Mouse (Mus musculus) heart, embryonic 13.5 days (tissue): ENCODE measurements around the gene Rap1b. TPM values are rescaled to one million over a fixed set of nuclear protein-coding genes. Genes with fewer than 3 reads are reported as not detected.

Experiments used
- ATAC-seq: fragments of 200-750 bp; cut with Nextera tagmentation; 2 replicates; pipeline ENCODE4 v1.8.0; 2017; ENCODE audit warnings: moderate TSS enrichment; ENCODE audit not compliant: insufficient number of reproducible peaks, low FRiP score, low TSS enrichment; ENCODE audit errors: extremely low read depth
- H3K27ac ChIP-seq: fragments of 300-500 bp; sonication (generic); replicated peaks from 2 replicates; pipeline ENCODE4 v1.5.1; 2015; ENCODE audit warnings: moderate library complexity, mild to moderate bottlenecking, inconsistent platforms
- H3K27me3 ChIP-seq: fragments of 300-500 bp; sonication (generic); replicated peaks from 2 replicates; pipeline ENCODE4 v1.6.1; 2015; ENCODE audit warnings: mild to moderate bottlenecking, inconsistent platforms
- H3K36me3 ChIP-seq: fragments of 300-500 bp; sonication (generic); 2 replicates; pipeline ENCODE4 v1.6.1; 2015; ENCODE audit warnings: mild to moderate bottlenecking, inconsistent platforms
- H3K4me1 ChIP-seq: fragments of 300-500 bp; sonication (generic); 2 replicates; pipeline ENCODE4 v1.6.1; 2015; ENCODE audit warnings: inconsistent platforms
- H3K4me2 ChIP-seq: fragments of 300-500 bp; sonication (generic); 2 replicates; pipeline ENCODE4 v1.6.1; 2015; ENCODE audit warnings: inconsistent platforms, mild to moderate bottlenecking, moderate library complexity
- H3K4me3 ChIP-seq: fragments of 300-500 bp; sonication (generic); 2 replicates; pipeline ENCODE4 v1.5.1; 2015; ENCODE audit warnings: moderate library complexity, mild to moderate bottlenecking, inconsistent platforms
- H3K9ac ChIP-seq: fragments of 300-500 bp; sonication (generic); 2 replicates; pipeline ENCODE4 v1.6.1; 2015; ENCODE audit warnings: inconsistent platforms, mild to moderate bottlenecking, moderate library complexity
- H3K9me3 ChIP-seq: fragments of 300-500 bp; sonication (generic); 2 replicates; pipeline ENCODE4 v1.6.1; 2016; ENCODE audit warnings: inconsistent platforms
- WGBS: fragments of 180-500 bp; shearing (Covaris S2); methylation state at CpG from one replicate; pipeline ENCODE4 v1.1.7; 2015; ENCODE audit warnings: mixed read lengths; 5-methylcytosine and 5-hydroxymethylcytosine counted together
- polyA plus RNA-seq: library from polyadenylated mRNA; unstranded; fragments of >200 nt; fragmentation: Nextera tagmentation; extraction: Ambion mirVana; gene quantifications from 2 replicates; pipeline ENCODE4 v1.2.1, GENCODE M21; 2015

Rap1b gene
- polyA plus RNA-seq, 1 experiment from 2014 or later, result 119 TPM

DNA sequence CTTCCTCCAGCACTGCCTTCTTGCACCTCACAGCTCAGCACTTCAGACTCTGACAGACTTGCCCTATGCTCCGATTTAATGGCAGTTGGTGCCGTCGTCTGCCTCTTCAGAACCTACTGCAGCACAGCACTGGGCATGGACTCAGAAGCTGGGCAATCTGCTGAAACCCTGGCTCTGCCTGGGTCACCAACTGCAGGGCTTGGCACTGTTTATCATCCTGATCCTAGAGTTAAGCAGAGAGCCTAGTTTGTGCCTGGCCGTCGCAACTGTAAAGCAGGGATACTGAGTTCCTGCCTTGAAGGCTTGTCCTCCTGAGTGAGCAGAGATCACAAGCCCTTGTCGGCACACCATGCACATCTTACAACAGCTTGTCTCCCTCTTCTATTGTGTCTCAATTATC, 29.1 kb downstream of the Rap1b start:
- Histone ChIP-seq H3K36me3 (peaks cover 94% of the 10 kb centered on the region), H3K9me3 (no peaks in the 10 kb centered on the region), H3K27ac (no peak overlapping the region), H3K4me3 (no peak overlapping the region), H3K27me3 (no peaks in the 10 kb centered on the region), H3K9ac (no peak overlapping the region), H3K4me1 (no peaks in the 10 kb centered on the region), H3K4me2 (no peak overlapping the region)
- no peak for ATAC-seq
- WGBS, result 77% methylated on average over 6 of the region's 6 CpGs

DNA sequence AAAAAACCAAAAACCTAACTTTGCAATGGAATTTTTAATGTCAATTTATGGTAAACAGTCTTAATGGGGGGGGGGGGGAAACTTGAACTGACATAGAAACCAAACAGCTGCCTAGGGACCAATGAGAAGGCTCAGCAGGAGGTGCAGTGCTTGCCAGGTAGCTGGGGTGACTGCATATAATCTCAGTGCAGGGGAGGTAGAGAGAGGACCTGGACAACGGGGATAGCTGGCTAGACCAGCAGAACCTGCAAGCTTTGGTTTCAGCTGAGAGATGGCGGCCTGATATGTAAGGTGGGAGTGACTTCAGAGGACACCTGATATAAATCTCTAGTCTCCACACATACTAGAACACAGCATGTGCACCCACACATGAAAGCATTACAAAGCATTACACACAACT, 33.3 kb downstream of the Rap1b start:
- H3K9ac ChIP-seq, result no peak overlapping the region
- H3K27ac ChIP-seq, result no peak overlapping the region
- no peak overlapping the region for H3K4me3 ChIP-seq
- H3K36me3 ChIP-seq, result peaks cover 66% of the 10 kb centered on the region
- H3K27me3 ChIP-seq, result no peaks in the 10 kb centered on the region
- ATAC-seq, result no peak
- H3K4me1 ChIP-seq, result no peaks in the 10 kb centered on the region
- no peaks in the 10 kb centered on the region for H3K9me3 ChIP-seq
- H3K4me2 ChIP-seq, result no peak overlapping the region
- 91% methylated on average over 2 of the region's 2 CpGs for WGBS

DNA sequence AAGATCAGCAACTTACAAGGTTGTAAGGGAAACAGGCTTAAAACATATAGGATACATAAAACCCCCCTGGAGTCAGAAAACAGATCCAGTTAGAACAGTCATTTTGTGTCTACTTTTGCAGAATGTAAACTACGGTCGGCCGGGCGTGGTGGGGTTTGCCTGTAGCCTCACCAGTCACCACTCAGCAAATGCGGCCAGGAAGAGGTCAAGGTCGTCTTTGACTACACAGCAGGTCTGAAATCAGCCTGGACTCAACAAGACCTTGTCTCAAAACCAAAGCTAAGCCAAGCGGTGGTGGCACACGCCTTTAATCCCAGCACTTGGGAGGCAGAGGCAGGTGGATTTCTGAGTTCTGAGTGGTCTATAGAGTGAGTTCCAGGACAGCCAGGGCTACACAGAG, 34.3 kb downstream of the Rap1b start:
- Histone ChIP-seq H3K27ac (no peak overlapping the region), H3K4me3 (no peak overlapping the region), H3K4me1 (no peaks in the 10 kb centered on the region), H3K27me3 (no peaks in the 10 kb centered on the region), H3K9ac (no peak overlapping the region), H3K36me3 (peaks cover 57% of the 10 kb centered on the region), H3K4me2 (no peak overlapping the region), H3K9me3 (no peaks in the 10 kb centered on the region)
- 91% methylated on average over 8 of the region's 8 CpGs for WGBS
- no peak for ATAC-seq

DNA sequence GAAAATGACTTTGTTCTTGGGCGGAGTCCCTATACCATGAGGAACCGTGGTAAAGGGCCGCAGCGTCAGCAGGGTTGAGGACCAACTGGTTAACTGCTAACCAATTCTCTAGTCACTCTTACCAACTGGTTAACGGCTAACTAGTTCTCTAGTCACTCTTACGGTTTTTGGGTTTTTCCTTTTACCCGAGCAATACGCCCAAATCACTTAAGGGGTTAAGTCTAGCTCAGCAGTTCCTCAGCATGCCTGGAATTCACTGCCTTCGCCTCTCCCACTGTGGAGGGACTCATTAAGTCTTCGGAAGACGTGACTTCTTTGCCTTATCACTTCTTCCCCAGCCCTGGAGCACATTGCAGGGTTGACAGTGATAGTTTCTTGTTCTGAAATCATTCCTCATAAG, 35.3 kb downstream of the Rap1b start:
- H3K4me1 ChIP-seq, result peaks cover 5% of the 10 kb centered on the region
- no peaks in the 10 kb centered on the region for H3K9me3 ChIP-seq
- no peak for ATAC-seq
- no peaks in the 10 kb centered on the region for H3K27me3 ChIP-seq
- peaks cover 46% of the 10 kb centered on the region for H3K36me3 ChIP-seq
- H3K27ac ChIP-seq, result no peak overlapping the region
- H3K9ac ChIP-seq, result no peak overlapping the region
- H3K4me2 ChIP-seq, result no peak overlapping the region
- no peak overlapping the region for H3K4me3 ChIP-seq
- 70% methylated on average over 11 of the region's 11 CpGs for WGBS

DNA sequence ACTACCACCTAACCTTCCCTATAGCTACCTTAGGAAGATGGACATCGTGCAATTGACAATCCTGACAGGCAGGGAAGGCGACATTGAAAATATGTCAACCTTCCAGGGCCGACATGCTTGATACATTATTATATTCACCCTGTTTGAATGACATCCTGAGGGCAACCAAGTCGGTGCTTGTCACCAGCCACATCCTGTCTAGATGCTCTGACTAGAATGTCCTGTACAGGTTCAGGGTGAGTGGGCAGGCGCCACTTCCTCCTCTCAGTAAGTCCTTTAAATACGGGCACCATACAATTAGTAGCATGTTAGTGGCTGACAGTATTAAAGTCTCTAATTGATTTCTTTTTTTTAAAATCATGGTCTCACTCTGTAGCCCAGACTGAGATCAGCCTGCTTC, 37.8 kb downstream of the Rap1b start:
- 83% methylated on average over 6 of the region's 6 CpGs for WGBS
- no peak for ATAC-seq
- Histone ChIP-seq H3K27ac (no peak overlapping the region), H3K4me2 (no peak overlapping the region), H3K4me3 (no peak overlapping the region), H3K4me1 (peaks cover 5% of the 10 kb centered on the region), H3K9ac (no peak overlapping the region), H3K9me3 (no peaks in the 10 kb centered on the region), H3K27me3 (no peaks in the 10 kb centered on the region), H3K36me3 (peaks cover 26% of the 10 kb centered on the region)

DNA sequence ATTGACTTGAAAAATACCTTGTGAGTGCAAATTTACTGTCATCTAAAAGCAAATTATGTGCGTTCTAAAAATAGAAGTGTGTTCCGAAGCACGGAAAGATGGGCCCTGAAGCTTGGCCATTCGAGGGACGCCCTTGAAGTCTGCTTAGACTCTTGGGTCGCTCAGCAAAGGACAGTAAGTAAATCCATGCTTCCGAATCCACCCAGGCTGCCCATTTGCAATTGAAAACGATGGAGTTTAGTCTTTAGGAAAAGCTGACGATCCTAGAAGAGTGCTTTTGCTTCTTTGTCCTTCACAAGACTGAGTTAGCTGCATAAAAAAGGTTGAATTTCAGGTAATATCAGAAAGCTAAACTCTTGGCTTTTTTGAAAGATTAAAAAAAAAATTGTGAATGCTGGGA, 39.9 kb downstream of the Rap1b start:
- WGBS, result 46% methylated on average over 9 of the region's 9 CpGs
- no peak overlapping the region for H3K4me2 ChIP-seq
- H3K27ac ChIP-seq, result no peak overlapping the region
- no peak overlapping the region for H3K9ac ChIP-seq
- H3K27me3 ChIP-seq, result no peaks in the 10 kb centered on the region
- no peaks in the 10 kb centered on the region for H3K9me3 ChIP-seq
- peaks cover 5% of the 10 kb centered on the region for H3K4me1 ChIP-seq
- ATAC-seq, result no peak
- H3K36me3 ChIP-seq, result peaks cover 6% of the 10 kb centered on the region
- H3K4me3 ChIP-seq, result no peak overlapping the region

DNA sequence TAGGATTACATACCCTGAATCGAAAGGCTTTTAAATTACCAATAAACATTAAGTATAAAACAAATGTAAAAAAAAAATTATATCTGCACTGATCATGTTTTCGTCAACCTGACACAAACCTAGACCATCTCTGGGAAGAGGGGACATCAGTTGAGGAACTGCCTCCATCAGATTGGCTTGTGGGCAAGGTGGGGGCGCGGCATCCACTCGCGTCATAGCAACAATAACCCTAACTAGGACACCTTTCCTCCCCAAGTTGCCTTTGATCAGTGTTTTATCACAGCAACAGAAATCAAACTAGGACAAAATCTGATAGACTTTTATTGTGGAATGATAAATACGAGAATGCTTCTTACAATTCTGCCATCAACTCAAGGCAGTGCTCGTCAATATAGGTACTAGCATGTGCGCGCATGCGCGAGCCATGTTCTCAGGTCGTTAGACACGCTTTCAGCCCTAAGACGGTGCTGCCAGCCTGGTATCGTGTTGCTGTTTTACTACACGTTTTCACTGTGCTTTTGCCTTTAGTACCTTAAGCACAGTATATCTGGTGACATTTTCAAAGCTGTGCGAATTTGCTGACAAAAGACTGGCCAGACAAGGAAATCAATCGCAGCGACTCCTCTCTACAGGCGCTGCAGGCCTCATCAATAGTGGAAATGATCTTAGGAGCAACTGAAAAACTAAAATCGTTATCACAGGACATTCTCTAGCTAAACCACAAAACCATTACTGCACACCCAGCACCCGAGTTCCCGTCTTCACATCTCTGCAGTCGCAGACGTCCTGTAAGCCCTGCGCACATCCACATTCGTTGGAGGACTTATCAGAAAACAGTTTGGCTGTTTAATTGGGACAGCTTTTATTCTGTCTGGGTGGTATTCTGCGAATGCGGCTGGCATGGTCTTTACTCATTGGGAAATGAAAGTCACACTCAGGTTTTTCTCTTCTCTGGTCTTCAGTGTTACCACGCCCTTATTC, 41.7 kb downstream of the Rap1b start:
- Histone ChIP-seq H3K36me3 (no peaks in the 10 kb centered on the region), H3K4me1 (peaks cover 5% of the 10 kb centered on the region), H3K9ac (no peak overlapping the region), H3K27ac (no peak overlapping the region), H3K4me2 (no peak overlapping the region), H3K4me3 (no peak overlapping the region), H3K27me3 (no peaks in the 10 kb centered on the region), H3K9me3 (no peaks in the 10 kb centered on the region)
- 84% methylated on average over 31 of the region's 31 CpGs for WGBS
- ATAC-seq, result no peak

DNA sequence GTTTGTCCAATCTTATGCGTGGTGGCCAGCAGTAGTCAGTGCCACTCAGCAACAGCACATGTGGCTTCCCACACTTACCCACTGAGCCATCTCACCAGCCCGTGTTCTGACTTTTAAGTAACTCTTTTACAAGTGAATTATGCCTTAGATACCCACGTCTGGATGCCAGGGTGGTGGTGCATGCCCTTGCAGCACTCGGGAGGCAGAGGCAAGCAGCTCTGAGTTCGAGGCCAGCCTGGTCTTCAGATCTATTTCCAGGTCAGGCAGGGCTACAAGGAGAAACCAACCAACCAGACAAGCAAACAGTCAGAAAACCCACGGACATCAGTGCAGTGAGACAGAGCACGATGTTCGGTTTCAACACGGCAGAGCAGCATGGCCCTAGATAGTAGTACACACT, 43.9 kb downstream of the Rap1b start:
- H3K9me3 ChIP-seq, result no peaks in the 10 kb centered on the region
- 90% methylated on average over 9 of the region's 9 CpGs for WGBS
- no peaks in the 10 kb centered on the region for H3K36me3 ChIP-seq
- H3K9ac ChIP-seq, result no peak overlapping the region
- no peaks in the 10 kb centered on the region for H3K27me3 ChIP-seq
- no peak overlapping the region for H3K4me2 ChIP-seq
- H3K27ac ChIP-seq, result no peak overlapping the region
- ATAC-seq, result no peak
- H3K4me3 ChIP-seq, result no peak overlapping the region
- peaks cover 5% of the 10 kb centered on the region for H3K4me1 ChIP-seq

DNA sequence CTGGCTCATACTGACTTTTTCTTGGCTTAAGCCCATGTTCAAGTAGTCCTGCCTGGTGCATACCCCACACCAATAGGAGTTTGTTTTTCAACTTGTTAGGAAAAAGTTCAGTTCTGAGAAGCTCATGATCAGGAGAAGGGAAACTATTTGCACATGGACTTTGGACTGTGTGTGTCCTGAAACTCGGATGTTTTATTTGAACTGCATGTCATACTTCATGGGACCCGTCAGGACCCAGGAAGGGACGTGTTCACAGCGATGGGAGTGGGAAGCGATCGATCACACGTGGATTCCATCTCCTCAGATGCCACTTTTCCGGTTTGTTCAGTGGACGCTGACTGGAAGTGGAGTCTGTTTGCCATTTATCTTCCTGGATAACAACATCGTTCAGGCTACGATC, 46.0 kb downstream of the Rap1b start:
- Histone ChIP-seq H3K4me2 (no peak overlapping the region), H3K36me3 (no peaks in the 10 kb centered on the region), H3K4me3 (no peak overlapping the region), H3K4me1 (no peaks in the 10 kb centered on the region), H3K9me3 (peaks cover 5% of the 10 kb centered on the region; the same call in 1 of the 2 replicates), H3K9ac (no peak overlapping the region), H3K27ac (no peak overlapping the region), H3K27me3 (no peaks in the 10 kb centered on the region)
- no peak for ATAC-seq
- 86% methylated on average over 11 of the region's 11 CpGs for WGBS

DNA sequence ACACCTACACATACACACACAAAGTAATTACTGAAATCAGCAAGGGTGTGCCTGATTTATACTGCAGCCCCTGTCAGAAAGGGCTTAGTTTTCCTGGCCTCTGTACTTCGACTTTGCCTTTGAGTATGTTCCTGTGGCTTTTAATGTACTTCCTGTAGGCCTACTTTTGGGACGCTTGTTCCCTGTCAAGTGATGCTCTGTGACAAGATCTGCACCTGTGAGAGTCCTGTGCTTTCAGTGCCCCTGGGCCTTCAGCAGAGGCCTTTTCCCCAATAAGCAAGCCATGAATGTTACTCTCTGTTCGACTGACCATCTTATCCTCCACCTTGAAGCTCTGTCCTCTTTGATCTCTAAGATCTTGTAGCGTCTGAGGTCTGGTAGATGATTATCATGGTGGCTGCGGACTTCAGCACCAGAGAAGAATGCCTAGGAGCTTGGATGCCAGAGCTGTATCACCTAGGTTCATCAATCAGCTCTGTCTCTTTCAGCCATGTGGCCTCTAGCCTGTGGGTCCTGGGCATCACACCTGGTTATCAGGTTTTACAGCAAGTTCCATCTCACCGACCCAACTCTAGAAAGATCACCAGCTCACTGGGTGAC, 47.3 kb downstream of the Rap1b start:
- Histone ChIP-seq H3K4me3 (no peak overlapping the region), H3K27ac (no peak overlapping the region)
- 70% methylated on average over 6 of the region's 6 CpGs for WGBS

DNA sequence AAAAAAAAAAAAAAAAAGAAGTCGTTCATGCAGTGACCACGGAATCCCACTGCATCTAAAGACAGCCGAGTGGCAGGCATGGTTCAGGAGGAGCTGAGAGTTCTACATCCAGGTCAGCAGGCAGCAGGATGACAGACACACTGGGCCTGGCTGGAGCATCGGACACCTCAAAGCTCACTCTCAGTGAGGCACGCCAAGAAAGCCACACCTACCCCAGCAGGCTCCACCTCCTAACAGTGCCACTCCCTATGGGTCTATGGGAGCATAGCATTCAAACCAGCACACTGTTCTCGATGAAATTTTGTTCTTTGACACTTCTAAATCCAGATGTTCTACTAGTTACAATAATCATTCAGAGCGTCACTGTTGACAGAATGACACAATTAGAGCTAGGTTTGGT, 48.2 kb downstream of the Rap1b start:
- Histone ChIP-seq H3K9ac (no peak overlapping the region), H3K27me3 (no peaks in the 10 kb centered on the region), H3K36me3 (no peaks in the 10 kb centered on the region), H3K4me1 (peaks cover 8% of the 10 kb centered on the region), H3K4me3 (no peak overlapping the region), H3K27ac (no peak overlapping the region), H3K9me3 (peaks cover 5% of the 10 kb centered on the region; the same call in 1 of the 2 replicates), H3K4me2 (no peak overlapping the region)
- 71% methylated on average over 6 of the region's 7 CpGs for WGBS
- ATAC-seq, result no peak

More for the DNA sequence above, 47.3 kb downstream of the Rap1b start:
- ATAC-seq, result no peak
- H3K36me3 ChIP-seq, result no peaks in the 10 kb centered on the region
- H3K27me3 ChIP-seq, result no peaks in the 10 kb centered on the region
- H3K4me1 ChIP-seq, result peaks cover 1% of the 10 kb centered on the region
- no peak overlapping the region for H3K4me2 ChIP-seq
- peaks cover 5% of the 10 kb centered on the region; the same call in 1 of the 2 replicates for H3K9me3 ChIP-seq
- H3K9ac ChIP-seq, result no peak overlapping the region
